Mouse (Mus musculus): Measurements from ENCODE around the gene Ppp1r21.

- no peak for TF ChIP-seq ZC3H11A (IDR thresholded peaks at IDR 0.05; ENCODE audit: borderline replicate concordance, low read depth, low read length)
- no peak for TF ChIP-seq HCFC1 (IDR thresholded peaks at IDR 0.05; ENCODE audit: borderline replicate concordance, insufficient read depth, low read length)
- no peak for TF ChIP-seq MAFK (IDR thresholded peaks at IDR 0.05; ENCODE audit: insufficient read depth, low read depth, low read length)
- no peak for TF ChIP-seq ZNF384 (IDR thresholded peaks at IDR 0.05; ENCODE audit: low read depth, low read length)
- no peak for TF ChIP-seq CHD2 (IDR thresholded peaks at IDR 0.05; ENCODE audit: low read depth, low read length)
Observed at GRCm38 (mm10) chr17:88481587-88481986, 48.3 kb upstream of the Ppp1r21 start.
